Mouse (Mus musculus) heart, embryonic 16.5 days (tissue): Measurements from ENCODE around the gene Pip5k1c. TPM values are rescaled to one million over a fixed set of nuclear protein-coding genes. Genes with fewer than 3 reads are reported as not detected.

Experiments used
- ATAC-seq: fragments of 200-750 bp; cut with Nextera tagmentation; replicated peaks from 2 replicates; pipeline ENCODE4 v1.8.0; 2017; ENCODE audit warnings: moderate number of reproducible peaks; ENCODE audit not compliant: insufficient read depth, low FRiP score; ENCODE audit errors: extremely low read depth
- H3K27ac ChIP-seq: fragments of 300-500 bp; sonication (generic); 2 replicates; pipeline ENCODE4 v1.5.1; 2014; ENCODE audit warnings: mild to moderate bottlenecking, low read length, control low read depth, moderate library complexity
- H3K27me3 ChIP-seq: fragments of 300-500 bp; sonication (generic); 2 replicates; pipeline ENCODE4 v1.6.1; 2014; ENCODE audit warnings: low read length, mixed read lengths; ENCODE audit not compliant: control insufficient read depth, insufficient read depth
- H3K36me3 ChIP-seq: fragments of 300-500 bp; sonication (generic); 2 replicates; pipeline ENCODE4 v1.6.1; 2014; ENCODE audit not compliant: control insufficient read depth, insufficient read depth
- H3K4me1 ChIP-seq: fragments of 300-500 bp; sonication (generic); 2 replicates; pipeline ENCODE4 v1.6.1; 2014; ENCODE audit warnings: low read length, mixed read lengths; ENCODE audit not compliant: control insufficient read depth, insufficient read depth
- H3K4me2 ChIP-seq: fragments of 300-500 bp; sonication (generic); 2 replicates; pipeline ENCODE4 v1.6.1; 2014; ENCODE audit warnings: low read depth, mild to moderate bottlenecking, control low read depth, low read length
- H3K4me3 ChIP-seq: fragments of 300-500 bp; sonication (generic); 2 replicates; pipeline ENCODE4 v1.5.1; 2014; ENCODE audit warnings: mild to moderate bottlenecking, control low read depth, low read length
- H3K9ac ChIP-seq: fragments of 300-500 bp; sonication (generic); 2 replicates; pipeline ENCODE4 v1.6.1; 2014; ENCODE audit warnings: low read length, control low read depth
- H3K9me3 ChIP-seq: fragments of 300-500 bp; sonication (generic); replicated peaks from 2 replicates; pipeline ENCODE4 v1.6.1; 2016; ENCODE audit warnings: low read length; ENCODE audit not compliant: control insufficient read depth
- WGBS: fragments of 180-500 bp; shearing (Covaris S2); extraction: QIAGEN DNeasy Blood & Tissue Kit; methylation state at CpG from one replicate; pipeline ENCODE4 v1.1.7; 2014; 5-methylcytosine and 5-hydroxymethylcytosine counted together
- microRNA-seq: library from miRNA; unstranded; fragments of <30 nt; microRNA quantifications from one replicate; pipeline ENCODE4, GENCODE M21; 2017
- polyA plus RNA-seq: library from polyadenylated mRNA; unstranded; fragments of >200 nt; fragmentation: Nextera tagmentation; extraction: Ambion mirVana; gene quantifications from 2 replicates; pipeline ENCODE4 v1.2.1, GENCODE M21; 2015

Pip5k1c gene
- polyA plus RNA-seq, 1 experiment from 2014 or later, result 31.3 TPM

GRCm38 (mm10) chr10:81364666-81365065 is 71.9 kb downstream of the Pip5k1c start:
- H3K36me3 ChIP-seq, result peaks cover 40% of the 10 kb centered on the region
- H3K4me1 ChIP-seq, result peaks cover 37% of the 10 kb centered on the region
- no peak for ATAC-seq

GRCm38 (mm10) chr10:81365073-81365472 is 72.3 kb downstream of the Pip5k1c start:
- Histone ChIP-seq H3K27me3 (no peaks in the 10 kb centered on the region), H3K4me2 (peak overlapping the region; percentile 68; the same call in 1 of the 2 replicates), H3K9ac (peak overlapping the region; percentile 70; the same call in 1 of the 2 replicates), H3K9me3 (no peaks in the 10 kb centered on the region), H3K27ac (no peak overlapping the region), H3K4me1 (peaks cover 37% of the 10 kb centered on the region), H3K36me3 (peaks cover 41% of the 10 kb centered on the region), H3K4me3 (no peak overlapping the region)
- 38% methylated on average over 4 of the region's 4 CpGs for WGBS
- 0 out of 2 replicates have a peak, but pooled peaks have one; percentile 8 for ATAC-seq

More at GRCm38 (mm10) chr10:81364666-81365065, 71.9 kb downstream of the Pip5k1c start:
- Histone ChIP-seq H3K27me3 (no peaks in the 10 kb centered on the region), H3K9ac (peak overlapping the region; percentile 70), H3K27ac (0 out of 2 replicates have a peak overlapping the region, but pooled peaks have one; percentile 4), H3K4me2 (peak overlapping the region; percentile 68), H3K4me3 (peak overlapping the region; percentile 46), H3K9me3 (no peaks in the 10 kb centered on the region)
- 17% methylated on average over 28 of the region's 28 CpGs for whole genome bisulfite sequencing

GRCm38 (mm10) chr10:81365672-81366476 is 73.1 kb downstream of the Pip5k1c start, which contains the start of gene 4930404N11Rik:
TSS of gene 4930404N11Rik (minus strand) at chr10:81365816.
- Histone ChIP-seq H3K9ac (peak within 1 kb of the TSS; percentile 70), H3K4me3 (peak within 1 kb of the TSS; percentile 46), H3K27ac (no peak within 1 kb of the TSS), H3K9me3 (no peaks in the 10 kb centered on the region), H3K27me3 (no peaks in the 10 kb centered on the region), H3K36me3 (peaks cover 46% of the 10 kb centered on the region), H3K4me2 (peak within 1 kb of the TSS; percentile 68), H3K4me1 (peaks cover 37% of the 10 kb centered on the region)
- 33% methylated on average over 12 of the region's 12 CpGs for WGBS
- no peak for ATAC-seq

GRCm38 (mm10) chr10:81366477-81367206 is 73.9 kb downstream of the Pip5k1c start:
- no peaks in the 10 kb centered on the region for H3K27me3 ChIP-seq
- H3K4me3 ChIP-seq, result no peak overlapping the region
- no peak for ATAC-seq
- peaks cover 37% of the 10 kb centered on the region for H3K4me1 ChIP-seq
- no peak overlapping the region for H3K27ac ChIP-seq
- peaks cover 45% of the 10 kb centered on the region for H3K36me3 ChIP-seq
- no peak overlapping the region for H3K9ac ChIP-seq
- H3K4me2 ChIP-seq, result no peak overlapping the region
- WGBS, result 59% methylated on average over 6 of the region's 6 CpGs
- H3K9me3 ChIP-seq, result no peaks in the 10 kb centered on the region

GRCm38 (mm10) chr10:81367207-81367495 is 74.4 kb downstream of the Pip5k1c start:
- Histone ChIP-seq H3K9me3 (no peaks in the 10 kb centered on the region), H3K36me3 (peaks cover 43% of the 10 kb centered on the region), H3K4me2 (no peak overlapping the region), H3K9ac (no peak overlapping the region), H3K27me3 (no peaks in the 10 kb centered on the region), H3K27ac (no peak overlapping the region), H3K4me3 (no peak overlapping the region), H3K4me1 (peaks cover 34% of the 10 kb centered on the region)
- WGBS, result 88% methylated on average over 6 of the region's 6 CpGs
- ATAC-seq, result no peak

Small RNAs within 50 kb of the gene (microRNA-seq; reads per million reads assigned to microRNA genes)
- 10.8 reads per million, percentile 28 among the genes with 10 or more reads in this experiment for gene Mir3057

Other genes starting within 250 kb of the Pip5k1c start
- 166 and 174 TPM in 2 replicates for gene Sgta, start 232.8 kb upstream of the Pip5k1c start, polyA plus RNA-seq
- 29.8 and 31.4 TPM in 2 replicates for gene Thop1, start 222.9 kb upstream of the Pip5k1c start, polyA plus RNA-seq
- 0.70 and 1.00 TPM in 2 replicates for gene Creb3l3, start 194.1 kb upstream of the Pip5k1c start, polyA plus RNA-seq
- 143 and 152 TPM in 2 replicates for gene Map2k2, start 187.0 kb upstream of the Pip5k1c start, polyA plus RNA-seq
- 25.5 and 30.1 TPM in 2 replicates for gene Zbtb7a, start 157.7 kb upstream of the Pip5k1c start, polyA plus RNA-seq
- gene Pias4, start 125.0 kb upstream of the Pip5k1c start, polyA plus RNA-seq, result 34.7 and 37.5 TPM in 2 replicates
- gene Eef2, start 116.3 kb upstream of the Pip5k1c start, polyA plus RNA-seq, result 435 and 443 TPM in 2 replicates
- gene Dapk3, start 110.0 kb upstream of the Pip5k1c start, polyA plus RNA-seq, result 33.9 and 40.2 TPM in 2 replicates
- gene 4930442H23Rik, start 109.1 kb upstream of the Pip5k1c start, polyA plus RNA-seq, result 0.11 TPM in 2 replicates
- gene Nmrk2, start 90.9 kb upstream of the Pip5k1c start, polyA plus RNA-seq, result 11.9 and 14.6 TPM in 2 replicates
- gene Atcay, start 62.1 kb upstream of the Pip5k1c start, polyA plus RNA-seq, result 0.31 and 0.33 TPM in 2 replicates
- gene Zfr2, start 59.8 kb upstream of the Pip5k1c start, polyA plus RNA-seq, result 5.0 and 6.2 TPM in 2 replicates
- 2.6 and 2.7 TPM in 2 replicates for gene Matk, start 40.0 kb upstream of the Pip5k1c start, polyA plus RNA-seq
- gene Mrpl54, start 26.0 kb upstream of the Pip5k1c start, polyA plus RNA-seq, result 230 TPM in 2 replicates
- gene Apba3, start 26.0 kb upstream of the Pip5k1c start, polyA plus RNA-seq, result 62.7 and 63.0 TPM in 2 replicates
- 4.7 and 5.3 TPM in 2 replicates for gene Tjp3, start 1.4 kb upstream of the Pip5k1c start, polyA plus RNA-seq
- gene Cactin, start 28.1 kb downstream of the Pip5k1c start, polyA plus RNA-seq, result 28.1 and 29.6 TPM in 2 replicates
- 15.2 and 16.3 TPM in 2 replicates for gene Tbxa2r, start 35.8 kb downstream of the Pip5k1c start, polyA plus RNA-seq
- 0.08 and 0.11 TPM in 2 replicates for gene Gipc3, start 50.3 kb downstream of the Pip5k1c start, polyA plus RNA-seq
- 86.5 and 86.8 TPM in 2 replicates for gene Hmg20b, start 57.5 kb downstream of the Pip5k1c start, polyA plus RNA-seq
- gene Mfsd12, start 64.5 kb downstream of the Pip5k1c start, polyA plus RNA-seq, result 16.5 and 17.6 TPM in 2 replicates
- 1.8 and 1.9 TPM in 2 replicates for gene 4930404N11Rik, start 72.9 kb downstream of the Pip5k1c start, polyA plus RNA-seq
- gene Fzr1, start 85.6 kb downstream of the Pip5k1c start, polyA plus RNA-seq, result 74.6 and 82.8 TPM in 2 replicates
- 83.4 and 86.2 TPM in 2 replicates for gene Dohh, start 91.5 kb downstream of the Pip5k1c start, polyA plus RNA-seq
- 2.1 and 2.6 TPM in 2 replicates for gene Gm48551, start 91.5 kb downstream of the Pip5k1c start, polyA plus RNA-seq
- gene Gm48552, start 96.0 kb downstream of the Pip5k1c start, polyA plus RNA-seq, result 0.55 and 0.83 TPM in 2 replicates
- 5.0 and 9.2 TPM in 2 replicates for gene Smim24, start 100.1 kb downstream of the Pip5k1c start, polyA plus RNA-seq
- 54.7 and 61.1 TPM in 2 replicates for gene Nfic, start 162.7 kb downstream of the Pip5k1c start, polyA plus RNA-seq
- 0.24 TPM in 2 replicates for gene Celf5, start 189.7 kb downstream of the Pip5k1c start, polyA plus RNA-seq
- 55.7 and 59.8 TPM in 2 replicates for gene Ncln, start 203.4 kb downstream of the Pip5k1c start, polyA plus RNA-seq
- gene S1pr4, start 207.2 kb downstream of the Pip5k1c start, polyA plus RNA-seq, result 1.5 and 2.1 TPM in 2 replicates
- gene Gna15, start 231.3 kb downstream of the Pip5k1c start, polyA plus RNA-seq, result 1.1 and 1.3 TPM in 2 replicates